Mouse (Mus musculus) G1E (cell line): Measurements from ENCODE around the gene Gm19426.

Source experiments
- CTCF ChIP-seq: IDR thresholded peaks from 2 replicates; pipeline ENCODE4 v1.5.1; 2012; ENCODE audit warnings: low read depth, low read length, inconsistent platforms, mixed read lengths
- GATA2 ChIP-seq: IDR thresholded peaks from 2 replicates; pipeline ENCODE4 v1.6.1; 2012; ENCODE audit warnings: low read depth, low read length, inconsistent platforms, borderline replicate concordance
- POLR2AphosphoS5 ChIP-seq: IDR thresholded peaks from 2 replicates; pipeline ENCODE4 v1.6.1; 2012; ENCODE audit warnings: low read depth, low read length, inconsistent platforms; ENCODE audit not compliant: insufficient replicate concordance
- TAL1 ChIP-seq: conservative IDR thresholded peaks from 2 replicates; pipeline ENCODE4 v1.6.1; 2012; ENCODE audit warnings: low read depth, low read length, inconsistent platforms, mixed read lengths

DNA sequence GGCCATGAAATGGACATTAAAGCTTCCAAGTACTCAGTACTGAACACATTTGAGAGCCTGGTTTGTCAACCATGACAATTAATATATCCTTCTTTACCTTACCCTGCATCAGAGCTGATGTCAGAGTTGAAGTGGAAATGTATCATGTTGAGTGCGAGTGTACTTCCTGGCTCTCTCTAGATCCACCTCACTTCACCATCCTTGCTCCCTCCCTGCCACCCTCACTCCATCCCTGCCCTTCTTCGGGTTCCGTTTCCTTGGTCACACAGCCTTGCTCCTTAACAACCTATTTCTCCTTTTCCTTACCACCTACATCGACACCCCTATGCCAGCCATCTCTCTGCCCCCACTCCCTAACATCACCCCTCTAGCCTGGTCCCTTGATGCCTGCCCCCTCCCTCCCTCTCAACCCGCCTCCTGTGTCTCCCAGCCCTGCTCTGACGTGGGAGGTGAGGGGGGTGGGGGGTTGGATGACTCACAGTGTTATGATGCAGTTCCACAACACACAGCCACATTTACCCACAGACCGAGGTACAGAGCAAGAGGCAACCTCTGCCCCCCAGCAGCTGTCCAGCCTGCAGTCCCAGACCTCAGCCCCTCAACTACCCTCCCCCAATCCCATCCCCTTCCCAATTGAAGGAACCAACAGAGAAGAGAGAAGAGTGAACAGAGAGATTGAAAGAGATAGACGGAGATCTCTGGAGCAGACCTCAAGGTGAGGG, 9.7 kb downstream of the Gm19426 start, which contains the start of gene Ypel4:
- TF ChIP-seq CTCF (no peak), TAL1 (no peak), POLR2AphosphoS5 (no peak), GATA2 (no peak)
